In the genomic region with DNA sequence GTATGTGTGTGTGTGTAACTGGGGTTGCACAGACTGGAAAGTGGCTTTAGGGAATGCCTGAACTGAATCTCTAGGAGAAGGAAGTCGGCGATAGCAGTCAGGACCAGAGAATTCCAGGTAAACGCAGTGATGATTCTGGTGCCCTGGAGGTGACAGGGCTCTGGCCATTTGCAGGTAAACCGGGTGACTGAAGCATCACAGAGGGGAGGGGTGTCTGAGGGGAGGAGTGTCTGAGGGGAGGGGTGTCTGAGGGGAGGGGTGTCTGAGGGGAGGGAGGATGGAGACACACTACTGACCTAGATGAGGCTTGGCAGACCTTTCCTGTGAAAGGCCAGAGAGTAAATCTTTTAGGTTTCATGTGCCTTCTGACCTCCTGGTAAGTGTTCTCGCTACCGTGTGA, we compare ENCODE assay signal across 23 mouse cellular contexts. TPM values are rescaled to one million over a fixed set of nuclear protein-coding genes. Genes with fewer than 3 reads are reported as not detected.
DNase-seq lines count a peak whose midpoint lies in the region; ATAC-seq and TF ChIP-seq lines count a peak whose summit lies in the region.
"Had no signal": no experiment of that assay in that cellular context is flagged by ENCODE, and none has a peak within 500 bp of the region (broad histone marks: within the 10 kb centered on the region; RNA-seq: fewer than 3 reads in every experiment).

No protein-coding gene starts in this region.

- TF ChIP-seq POLR2A in liver, adult 2 months (IDR thresholded peaks at IDR 0.05; ENCODE audit: extremely low read depth, insufficient read depth, low read length), result no peak

- no peak for TF ChIP-seq CTCF in liver, adult 2 months (IDR thresholded peaks at IDR 0.05; ENCODE audit: low read depth, low read length)

- no peak overlapping the region for H3K4me2 ChIP-seq in liver, embryonic 12.5 days
- H3K4me2 ChIP-seq: embryonic facial prominence, embryonic 12.5 days; forebrain, embryonic 13.5 days; forebrain, embryonic 15.5 days had no signal

- peak; percentile 49 for DNase-seq in liver, adult 2 months (ENCODE audit: extremely low read depth, low read depth, low spot score)
- peak; percentile 87 for DNase-seq in ES-CJ7 (ENCODE audit: low read depth, low spot score)
- DNase-seq in ES-E14 (ENCODE audit: low read depth, low spot score), result peak; percentile 74
- peak; percentile 89 for DNase-seq in ZHBTc4 (ENCODE audit: low read depth, low spot score)
- DNase-seq in left cerebral cortex, adult 18-20 months (ENCODE audit: low spot score in 2 of 2), result no peak
- no peak for DNase-seq in layer of hippocampus, adult 11-12 months (ENCODE audit: low spot score)
- DNase-seq: adrenal gland, adult 8-10 months; adrenal gland, postnatal 14 days; adrenal gland, postnatal 36 days; cerebellum, adult 11-12 months; cerebellum, adult 2 months; cerebellum, adult 9-10 months; cerebellum, postnatal 10 days; cerebellum, postnatal 25 days; forebrain, postnatal 0 days had no signal

- H3K4me1 ChIP-seq in liver, adult 2 months (ENCODE audit: control insufficient read depth, insufficient read depth, low read length), result peaks cover 10% of the 10 kb centered on the region
- H3K4me1 ChIP-seq in liver, embryonic 12.5 days, result no peaks in the 10 kb centered on the region
- H3K4me1 ChIP-seq in ES-E14 (ENCODE audit: control insufficient read depth in 2 of 2, insufficient read depth in 2 of 2, low read length in 2 of 2, poor library complexity in 1 of 2), result peaks cover 0 to 2% of the 10 kb centered on the region in 2 experiments; a peak in 1 of 4 replicates
- H3K4me1 ChIP-seq: embryonic facial prominence, embryonic 10.5 days; embryonic facial prominence, embryonic 12.5 days had no signal

- no peaks in the 10 kb centered on the region for H3K36me3 ChIP-seq in liver, adult 2 months (ENCODE audit: control insufficient read depth, insufficient read depth, low read length)
- H3K36me3 ChIP-seq in liver, embryonic 12.5 days, result no peaks in the 10 kb centered on the region
- no peaks in the 10 kb centered on the region for H3K36me3 ChIP-seq in ES-E14 (ENCODE audit: control insufficient read depth, insufficient read depth, low read length, poor library complexity, severe bottlenecking)
- H3K36me3 ChIP-seq: embryonic facial prominence, embryonic 10.5 days; embryonic facial prominence, embryonic 12.5 days; forebrain, embryonic 15.5 days had no signal

- no peaks in the 10 kb centered on the region for H3K79me2 ChIP-seq in liver, adult 2 months (ENCODE audit: control insufficient read depth, insufficient read depth, low read length)

- WGBS in liver, adult 2 months, result 66% methylated on average over 6 of the region's 6 CpGs
- WGBS in liver, embryonic 12.5 days (ENCODE audit: insufficient replicate concordance), result 60% methylated on average over 6 of the region's 6 CpGs

- no peaks in the 10 kb centered on the region for H3K9me3 ChIP-seq in liver, embryonic 12.5 days (replicated peaks)
- no peaks in the 10 kb centered on the region for H3K9me3 ChIP-seq in ES-E14 (ENCODE audit: control insufficient read depth, insufficient read depth, low read depth, low read length)
- H3K9me3 ChIP-seq: embryonic facial prominence, embryonic 10.5 days; embryonic facial prominence, embryonic 12.5 days; forebrain, embryonic 13.5 days; forebrain, embryonic 15.5 days had no signal

- H3K27me3 ChIP-seq in liver, adult 2 months (ENCODE audit: control insufficient read depth, insufficient read depth, low read length), result no peaks in the 10 kb centered on the region
- no peaks in the 10 kb centered on the region for H3K27me3 ChIP-seq in liver, embryonic 12.5 days (replicated peaks)
- H3K27me3 ChIP-seq: embryonic facial prominence, embryonic 12.5 days; forebrain, embryonic 13.5 days; forebrain, embryonic 15.5 days had no signal

- in situ Hi-C loops in ES-E14 (cut with MboI; ENCODE audit: low sequenced_read_pairs in 2 of 2, unreplicated experiment in 2 of 2), result no loop called here

- H3K27ac ChIP-seq in liver, adult 2 months (replicated peaks; ENCODE audit: insufficient read depth, low read depth, low read length), result no peak overlapping the region
- no peak overlapping the region for H3K27ac ChIP-seq in liver, embryonic 12.5 days
- no peak overlapping the region for H3K27ac ChIP-seq in ES-E14 (ENCODE audit: insufficient read depth, low read depth, low read length, poor library complexity, severe bottlenecking)
- H3K27ac ChIP-seq: embryonic facial prominence, embryonic 10.5 days; embryonic facial prominence, embryonic 12.5 days; forebrain, embryonic 13.5 days; forebrain, embryonic 15.5 days had no signal

- H3K9ac ChIP-seq in liver, adult 2 months (ENCODE audit: low read depth, low read length), result no peak overlapping the region
- H3K9ac ChIP-seq in liver, embryonic 12.5 days, result no peak overlapping the region
- no peak overlapping the region for H3K9ac ChIP-seq in ES-E14 (ENCODE audit: insufficient read depth, low read depth, low read length, poor library complexity, severe bottlenecking)
- H3K9ac ChIP-seq: embryonic facial prominence, embryonic 12.5 days; forebrain, embryonic 13.5 days; forebrain, embryonic 15.5 days; forebrain, postnatal 0 days had no signal

- no peak for ATAC-seq in liver, embryonic 12.5 days
- ATAC-seq: forebrain, embryonic 13.5 days; forebrain, embryonic 15.5 days; forebrain, postnatal 0 days had no signal

- H3K4me3 ChIP-seq in liver, adult 2 months (ENCODE audit: insufficient read depth, low read depth, low read length), result no peak overlapping the region
- H3K4me3 ChIP-seq in liver, embryonic 12.5 days, result no peak overlapping the region
- no peak overlapping the region for H3K4me3 ChIP-seq in ES-E14 (ENCODE audit: insufficient read depth in 1 of 2, low read depth in 1 of 2, low read length in 2 of 2, poor library complexity in 1 of 2, severe bottlenecking in 1 of 2)
- H3K4me3 ChIP-seq: embryonic facial prominence, embryonic 10.5 days; embryonic facial prominence, embryonic 12.5 days; forebrain, embryonic 13.5 days; forebrain, embryonic 15.5 days had no signal

TF ChIP-seq in ES-E14, 5 proteins besides CTCF, POLR2A, EP300 and RAD21:
- TF ChIP-seq HCFC1 (IDR thresholded peaks at IDR 0.05; ENCODE audit: borderline replicate concordance, insufficient read depth, low read length), result no peak
- TF ChIP-seq ZC3H11A (IDR thresholded peaks at IDR 0.05; ENCODE audit: borderline replicate concordance, low read depth, low read length), result no peak
- TF ChIP-seq MAFK (IDR thresholded peaks at IDR 0.05; ENCODE audit: insufficient read depth, low read depth, low read length), result no peak
- no peak for TF ChIP-seq ZNF384 (IDR thresholded peaks at IDR 0.05; ENCODE audit: low read depth, low read length)
- no peak for TF ChIP-seq CHD2 (IDR thresholded peaks at IDR 0.05; ENCODE audit: low read depth, low read length)
TF ChIP-seq in ES-E14: peak in this region for 0.

RNA-seq across cellular contexts. Expression of a gene that starts 50.9 kb away (rescaled TPM):
- total RNA-seq in liver, adult 2 months (2014; rRNA removed), result 382 and 384 TPM in 2 replicates
- 309 TPM in 2 replicates for polyA plus RNA-seq in liver, adult 2 months (2012; rRNA removed)
- 5.1 and 5.6 TPM in 2 replicates for polyA plus RNA-seq in liver, embryonic 12.5 days (2016; fragmentation: Nextera tagmentation; extraction: Ambion mirVana)
- total RNA-seq in ES-E14 (2012; rRNA removed), result 0.13 TPM in 1 of 2 replicates, not detected in the other
- under 1 TPM in 1 of 2 experiments, not detected in 1; 0.16 TPM for total RNA-seq in left cerebral cortex, adult 18-20 months (2021)
- total RNA-seq: adrenal gland, postnatal 36 days had no signal
- polyA plus RNA-seq: C2C12; embryonic facial prominence, embryonic 14.5 days; forebrain, embryonic 11.5 days; forebrain, embryonic 15.5 days; forebrain, postnatal 0 days had no signal

Comparison
In these comparisons a context has a peak if more than half of its experiments do, and no peak if none do; other contexts are left out.
1. DNase-seq: peak in liver, adult 2 months (single experiment), ES-CJ7 (single experiment), ES-E14 (single experiment) and ZHBTc4 (single experiment); none in left cerebral cortex, adult 18-20 months (0 of 2) and layer of hippocampus, adult 11-12 months (single experiment).
2. RNA of a gene that starts 50.9 kb away (total RNA-seq): 382 to 384 TPM in liver, adult 2 months; 0.16 TPM in left cerebral cortex, adult 18-20 months and 0.13 TPM in ES-E14; every median in the first group is over 100 times any median in the second.